Mouse (Mus musculus) forelimb bud, embryonic 11.5 days (tissue): Measurements from ENCODE around the gene Dynlt1a.
"Not testable (repeated sequence)": the region's sequence is repeated elsewhere in the genome, so short reads cannot be mapped to it uniquely, and the experiment has no call there.

ENCODE experiments used
- DNase-seq: peaks from one replicate; pipeline ENCODE4 v3.0.0-alpha.2; 2012; ENCODE audit warnings: low read depth, low spot score

Gene Dynlt1a

DNA sequence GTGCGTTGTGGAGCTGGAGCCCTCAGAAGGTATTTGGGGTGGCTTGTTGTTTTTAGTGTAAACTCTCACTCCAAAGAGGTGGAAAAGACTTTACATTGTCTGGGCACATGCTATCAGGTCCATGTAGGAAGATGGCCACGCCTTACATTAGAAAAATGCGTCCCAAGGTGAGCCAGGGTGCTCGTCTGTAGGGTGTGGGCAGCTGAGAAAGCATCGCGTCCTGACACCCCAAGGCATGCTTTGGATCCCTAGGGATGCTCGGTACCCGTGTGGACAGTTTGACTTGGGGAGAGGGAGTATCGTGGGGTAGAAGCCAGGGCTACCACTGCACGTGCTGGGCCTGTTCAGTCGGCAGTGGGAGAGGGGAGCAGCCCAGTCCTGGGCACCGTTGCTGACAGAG is 28.3 kb downstream of the Dynlt1a start:
- DNase-seq: not testable (repeated sequence)

DNA sequence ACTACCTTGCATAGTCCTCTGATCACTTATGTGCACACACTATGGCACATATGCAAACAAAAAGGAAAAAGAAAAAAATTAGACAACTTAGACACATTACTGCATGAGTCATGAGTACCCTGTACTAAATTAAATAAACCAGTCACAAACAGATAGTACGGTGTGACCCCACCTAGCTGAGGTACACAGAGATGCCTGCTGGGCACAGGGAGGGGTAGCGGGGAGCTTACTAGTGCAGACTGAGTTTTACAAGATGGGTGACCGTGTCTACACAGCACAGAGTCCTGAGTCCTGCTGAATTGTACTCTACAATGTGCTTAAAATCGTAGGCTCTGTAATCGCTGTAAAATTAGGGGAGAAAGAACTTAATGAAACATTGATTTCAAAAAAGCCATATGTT is 31.1 kb downstream of the Dynlt1a start:
- DNase-seq: not testable (repeated sequence)

DNA sequence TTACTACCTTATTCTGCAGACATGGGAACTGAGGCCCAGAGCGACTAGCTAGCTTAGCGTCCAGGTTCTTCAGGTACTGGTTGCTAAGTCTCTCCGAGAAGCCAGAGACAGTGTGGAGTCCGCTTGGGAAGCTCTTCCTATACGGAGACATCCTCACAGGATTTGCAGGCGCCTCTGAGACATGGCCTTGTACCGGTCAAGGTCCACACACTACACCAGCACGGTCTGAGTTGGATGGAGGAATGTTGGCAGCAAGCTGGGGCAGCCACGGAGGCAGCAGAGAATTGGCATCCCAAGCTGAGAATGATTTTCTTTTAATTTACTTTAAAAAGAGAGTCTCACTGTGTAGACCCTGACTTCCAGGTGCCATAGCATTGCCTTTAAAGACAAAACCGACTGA is 34.2 kb downstream of the Dynlt1a start:
- DNase-seq: not testable (repeated sequence)

DNA sequence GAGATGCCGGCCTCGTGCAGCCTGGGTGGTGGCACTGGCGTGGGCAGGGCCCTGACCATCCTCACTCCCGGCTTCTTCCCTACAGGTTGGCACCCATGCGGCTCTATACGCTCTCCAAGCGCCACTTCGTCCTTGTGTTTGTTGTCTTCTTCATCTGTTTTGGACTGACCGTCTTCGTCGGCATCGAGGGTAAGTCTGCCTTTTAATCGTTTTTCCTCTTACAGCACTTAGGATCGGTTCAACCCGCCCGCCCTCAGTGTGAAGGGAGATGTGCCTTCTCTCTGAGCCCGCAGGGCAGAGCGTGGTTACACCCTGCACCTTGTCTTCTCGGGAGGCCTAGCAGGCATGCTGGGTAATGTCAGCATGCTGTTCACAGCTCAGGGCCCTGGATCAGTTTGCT is 36.8 kb downstream of the Dynlt1a start:
- DNase-seq: not testable (repeated sequence)

DNA sequence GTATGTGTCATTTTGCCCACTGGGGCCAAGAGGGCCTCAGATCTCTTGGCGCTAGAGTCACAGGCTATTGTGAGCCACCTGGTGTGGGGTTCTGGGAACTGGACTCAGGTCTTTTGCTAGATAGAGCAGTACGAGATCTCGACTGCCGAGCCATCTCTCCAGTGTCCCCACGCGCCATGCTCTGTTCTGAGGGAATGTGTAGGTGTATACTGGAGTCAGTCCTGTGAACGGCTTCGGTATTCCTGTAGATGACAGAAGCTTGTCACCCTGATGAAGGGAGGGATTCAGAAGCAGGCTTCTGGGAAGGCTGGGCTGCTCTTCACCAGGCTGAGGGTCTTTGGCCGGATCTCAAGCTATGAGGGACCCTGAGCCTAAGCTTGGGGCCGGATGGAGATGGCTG is 37.5 kb downstream of the Dynlt1a start:
- not testable (repeated sequence) for DNase-seq

DNA sequence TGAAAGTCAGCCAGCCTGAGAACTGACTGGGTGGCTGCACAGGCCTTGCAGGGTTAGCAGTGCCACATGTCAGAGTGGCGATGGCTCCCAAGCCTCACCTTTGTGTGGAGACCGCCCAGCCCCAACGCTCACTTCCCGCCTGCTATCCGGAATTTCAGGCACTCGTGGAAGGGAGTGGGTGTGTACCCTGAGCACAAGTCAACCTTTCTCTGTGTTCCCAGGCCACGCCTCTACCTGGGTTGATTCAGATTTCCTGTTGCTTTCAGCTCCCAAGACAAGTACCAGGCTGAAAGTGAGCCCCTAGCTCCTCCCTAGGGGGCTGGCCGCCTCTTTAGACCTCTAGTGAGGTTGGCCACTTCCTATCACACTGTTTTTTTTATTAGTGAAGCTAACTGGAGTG is 38.1 kb downstream of the Dynlt1a start:
- not testable (repeated sequence) for DNase-seq

DNA sequence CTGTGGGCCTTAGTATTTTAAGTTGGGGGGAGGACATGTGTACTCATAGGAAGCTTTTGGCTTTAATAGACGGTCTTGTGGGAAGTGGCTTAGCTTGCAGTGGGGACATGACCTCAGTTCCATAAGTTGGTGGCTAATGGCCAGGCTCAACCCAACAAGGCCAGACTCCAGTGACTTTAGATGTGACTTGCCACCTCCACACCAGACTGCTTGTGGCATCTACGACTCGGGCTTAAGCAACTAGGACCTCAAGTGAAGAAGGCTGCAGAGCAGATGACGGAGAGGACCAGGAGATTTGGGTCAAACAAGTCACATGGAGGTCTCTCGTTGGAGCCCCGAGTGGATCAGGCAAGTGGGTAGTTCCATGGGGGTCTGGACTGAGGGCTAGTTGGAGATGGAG is 42.6 kb downstream of the Dynlt1a start:
- not testable (repeated sequence) for DNase-seq

DNA sequence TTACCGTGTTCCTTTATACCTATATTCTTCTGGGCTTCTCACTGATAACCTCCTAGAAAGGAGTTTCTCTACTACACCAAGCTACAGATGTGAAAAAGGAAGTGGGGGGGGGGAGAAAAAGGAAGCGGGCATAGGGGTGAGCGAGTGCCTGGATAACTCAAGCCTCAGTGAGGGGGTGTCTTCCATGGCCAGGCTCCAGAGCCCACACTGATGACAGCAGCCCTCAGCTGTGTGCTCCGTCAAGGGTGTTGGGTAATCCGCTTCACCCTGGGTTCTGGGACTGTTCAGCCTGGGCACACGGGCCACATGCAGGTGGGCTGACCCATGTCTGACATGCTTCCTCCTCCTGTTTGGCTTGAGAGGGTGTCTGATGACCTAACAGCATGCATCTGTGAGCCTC is 45.3 kb downstream of the Dynlt1a start:
- DNase-seq: not testable (repeated sequence)

DNA sequence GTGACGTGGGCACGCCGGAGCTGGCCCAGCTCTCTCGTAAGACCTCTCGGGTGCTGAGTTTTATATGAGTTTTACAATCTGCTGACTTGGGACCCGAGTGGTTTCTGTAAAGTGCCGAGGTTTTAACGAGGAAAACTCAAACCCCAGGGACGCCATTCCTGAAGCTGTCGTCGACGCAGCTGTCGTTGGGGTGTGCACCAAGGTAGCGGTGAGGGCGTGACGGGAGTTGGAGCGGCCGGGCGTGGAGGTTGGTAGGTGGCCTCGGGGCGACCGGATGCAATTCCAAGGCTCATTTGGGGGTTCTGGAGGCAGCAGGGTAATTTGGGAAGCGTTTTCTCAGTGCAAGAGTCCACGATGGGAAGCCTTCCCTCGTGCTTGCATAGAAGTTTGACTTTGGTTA is 46.5 kb downstream of the Dynlt1a start:
- DNase-seq: not testable (repeated sequence)

DNA sequence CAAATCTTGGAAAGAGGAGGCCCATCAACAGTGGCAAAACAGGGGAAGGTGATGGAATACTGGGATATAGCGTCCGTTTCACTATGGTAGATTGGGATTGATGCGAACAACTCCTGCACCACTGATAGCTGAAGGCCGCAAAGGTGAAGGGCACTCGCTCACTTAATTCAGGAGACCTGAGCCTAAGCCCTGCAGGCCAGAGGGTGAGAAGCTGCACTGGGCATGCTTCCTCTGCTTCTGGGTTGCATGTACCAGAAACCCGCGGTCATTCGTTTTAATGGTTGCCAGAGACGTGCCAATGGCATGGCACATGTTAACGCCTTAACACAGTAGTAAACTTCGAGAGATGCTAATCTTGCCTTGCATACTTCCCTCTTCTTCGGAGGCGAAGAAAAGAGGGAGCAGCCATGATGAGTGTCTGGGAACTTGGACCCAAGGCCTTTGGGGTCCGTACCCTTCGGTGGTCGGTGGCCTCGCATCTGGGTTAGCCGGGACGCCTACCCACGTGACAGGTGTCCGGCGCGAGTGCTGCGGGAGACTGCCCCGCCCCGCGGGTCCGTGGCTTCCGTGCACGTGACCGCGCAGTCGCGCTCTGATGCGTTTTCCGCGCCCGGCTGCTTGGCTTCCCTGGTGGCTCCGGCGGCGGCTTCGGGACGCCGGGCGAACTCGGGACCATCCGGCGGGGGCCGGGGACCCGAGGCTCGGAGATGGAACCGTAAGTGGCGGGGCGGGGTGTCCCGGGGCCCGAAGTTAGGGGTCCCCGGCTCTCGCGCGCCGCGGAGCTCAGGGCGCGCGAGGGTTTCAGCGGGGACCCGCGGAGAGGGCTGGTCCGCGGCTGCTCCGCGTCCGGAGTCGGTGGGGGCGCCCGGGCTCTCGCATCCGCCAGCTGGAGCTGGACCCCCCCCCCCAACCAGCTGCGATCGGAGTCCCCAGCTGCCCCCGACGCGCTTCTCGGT is 47.1 kb downstream of the Dynlt1a start:
- not testable (repeated sequence) for DNase-seq

DNA sequence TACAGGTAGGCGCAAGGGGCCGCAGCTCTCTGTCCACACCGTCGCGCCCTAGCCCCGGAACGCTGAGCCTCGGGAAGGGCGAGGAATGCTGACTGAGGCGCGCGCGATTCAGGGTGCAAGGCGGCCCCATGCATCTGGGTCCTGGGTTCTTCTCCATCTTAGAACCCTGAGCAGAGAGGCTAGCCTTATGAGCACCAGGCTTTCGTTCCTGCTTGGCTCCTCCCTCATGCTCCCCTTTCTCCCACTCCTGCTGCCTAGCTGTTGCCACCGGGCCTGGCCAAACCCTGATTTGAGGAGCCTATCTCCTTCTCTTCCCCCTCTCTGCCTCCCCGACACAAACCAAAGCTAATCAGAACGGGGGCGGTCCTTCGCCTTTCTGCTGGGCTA is 60.2 kb downstream of the Dynlt1a start:
- not testable (repeated sequence) for DNase-seq

DNA sequence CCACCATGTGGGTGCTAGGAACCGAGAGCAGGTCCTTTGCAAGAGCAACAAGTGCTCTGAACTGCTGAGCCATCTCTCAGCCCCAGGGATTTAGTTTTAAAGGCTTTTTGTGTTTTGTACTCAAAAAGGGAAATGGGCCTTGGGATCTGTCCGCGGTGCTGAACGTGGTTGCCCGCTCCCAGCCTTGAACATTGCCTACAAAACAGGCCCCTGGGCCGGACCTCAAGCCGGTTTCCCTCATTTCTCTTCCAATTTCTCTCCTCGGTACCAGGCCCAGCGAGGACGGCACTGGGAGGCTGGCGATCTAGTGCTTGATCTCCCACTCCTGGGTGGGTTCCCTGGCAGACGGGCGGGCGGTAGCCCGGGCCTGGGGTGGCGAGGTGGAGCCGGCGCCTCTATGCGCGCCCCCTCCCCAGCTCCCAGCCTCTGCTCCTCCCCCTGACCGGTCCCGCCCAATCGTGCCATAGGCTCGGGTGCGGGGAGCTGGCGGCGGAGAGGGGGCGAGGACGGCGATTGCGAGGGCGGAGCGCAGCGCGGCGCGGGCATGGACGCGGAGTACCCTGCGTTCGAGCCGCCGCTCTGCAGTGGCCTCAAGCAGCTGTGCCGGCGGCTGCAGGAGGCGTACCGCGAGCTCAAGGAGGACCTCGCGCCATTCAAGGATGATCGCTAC is 60.8 kb downstream of the Dynlt1a start, which contains the start of gene Tmem181a:
Tmem181a (plus strand) TSS at position 461 of the 670 bp plus-strand sequence.
- not testable (repeated sequence) for DNase-seq
